Mouse (Mus musculus): Measurements from ENCODE around the gene Cdc42se2.

DNA sequence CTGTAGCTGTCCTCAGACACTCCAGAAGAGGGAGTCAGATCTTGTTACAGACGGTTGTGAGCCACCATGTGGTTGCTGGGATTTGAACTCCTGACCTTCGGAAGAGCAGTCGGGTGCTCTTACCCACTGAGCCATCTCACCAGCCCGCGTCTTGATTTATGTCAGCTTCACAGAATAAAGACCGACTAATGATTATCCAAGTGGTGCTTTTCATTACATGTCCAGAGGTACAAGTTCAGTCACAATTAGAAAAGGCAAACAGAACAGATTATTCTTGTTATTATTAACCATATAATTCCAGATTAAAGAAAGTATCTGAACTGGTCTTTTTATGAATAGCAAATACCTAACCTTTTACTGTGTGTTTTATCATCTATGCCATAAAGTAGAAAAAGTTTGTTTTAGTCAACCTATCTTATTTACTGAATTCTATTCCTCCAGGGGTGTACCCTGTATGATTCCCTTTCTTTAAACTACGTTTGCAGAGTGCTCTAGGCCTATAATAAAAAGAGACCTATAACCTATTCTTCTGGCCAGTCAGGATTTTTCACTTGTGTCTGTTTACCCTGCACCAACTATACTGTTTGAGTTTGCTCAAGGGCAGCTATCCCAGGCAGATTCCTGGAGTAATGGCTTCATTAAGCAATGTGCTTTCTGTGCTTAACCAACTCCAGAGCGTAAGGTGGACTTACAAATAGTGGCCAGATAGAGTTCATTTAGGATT, 113.7 kb downstream of the Cdc42se2 start:
- TF ChIP-seq CTCF (IDR thresholded peaks at IDR 0.05): no peak
- TF ChIP-seq EP300 (IDR thresholded peaks at IDR 0.05): no peak
